Mouse (Mus musculus): ENCODE results near the gene Vps41. TPM values are rescaled to one million over a fixed set of nuclear protein-coding genes. Genes with fewer than 3 reads are reported as not detected.

Gene Vps41
- polyA plus RNA-seq, 1 experiment = 20.0 TPM

- no peak for TF ChIP-seq SRF (IDR thresholded peaks at IDR 0.05; ENCODE audit: control insufficient read depth, insufficient read length, low read depth)
- TF ChIP-seq USF1 (IDR thresholded peaks at IDR 0.05; ENCODE audit: low read depth) = no peak
Measured at GRCm38 (mm10) chr13:18730666-18731065, 13.6 kb downstream of the Vps41 start.

GRCm38 (mm10) chr13:18736590-18736989, 19.5 kb downstream of the Vps41 start:
- H3K79me2 ChIP-seq (ENCODE audit: control insufficient read depth, insufficient read depth) = no peaks in the 10 kb centered on the region
- no peaks in the 10 kb centered on the region for H3K36me3 ChIP-seq (ENCODE audit: control insufficient read depth, insufficient read depth)
- TF ChIP-seq MYOG (IDR thresholded peaks at IDR 0.05; ENCODE audit: control insufficient read depth in 1 of 3, insufficient read depth in 1 of 3, insufficient read length in 2 of 3, low read depth in 2 of 3) = no peak
- no peak for TF ChIP-seq TCF3 (IDR thresholded peaks at IDR 0.05; ENCODE audit: insufficient read length, low read depth)
- TF ChIP-seq MAX (IDR thresholded peaks at IDR 0.05; ENCODE audit: low read depth) = no peak
- no peak for TF ChIP-seq MYOD1 (IDR thresholded peaks at IDR 0.05; ENCODE audit: control insufficient read depth in 1 of 3, insufficient read length in 2 of 3, low read depth in 2 of 3)
- no peak for TF ChIP-seq REST (IDR thresholded peaks at IDR 0.05; ENCODE audit: insufficient read depth, insufficient read length)
- TF ChIP-seq TCF12 (IDR thresholded peaks at IDR 0.05; ENCODE audit: insufficient read depth, poor library complexity, severe bottlenecking) = no peak
- TF ChIP-seq SRF (IDR thresholded peaks at IDR 0.05; ENCODE audit: control insufficient read depth, insufficient read length, low read depth) = no peak
- TF ChIP-seq E2F4 (IDR thresholded peaks at IDR 0.05; ENCODE audit: insufficient read depth) = no peak
- no peak for TF ChIP-seq USF1 (IDR thresholded peaks at IDR 0.05; ENCODE audit: low read depth)
- TF ChIP-seq CEBPB (IDR thresholded peaks at IDR 0.05; ENCODE audit: insufficient read depth, poor library complexity, severe bottlenecking) = no peak
- no peak for TF ChIP-seq POLR2AphosphoS2 (IDR thresholded peaks at IDR 0.05; ENCODE audit: insufficient read length, low read depth)
- no peak overlapping the region for H3K4me3 ChIP-seq
- no peaks in the 10 kb centered on the region for H3K27me3 ChIP-seq (ENCODE audit: control insufficient read depth, insufficient read depth, insufficient read length)
- H3ac ChIP-seq (ENCODE audit: control insufficient read depth, insufficient read length) = no peak overlapping the region
- no peak overlapping the region for H3K4me2 ChIP-seq (ENCODE audit: low read depth)

More at GRCm38 (mm10) chr13:18730666-18731065, 13.6 kb downstream of the Vps41 start:
- Histone ChIP-seq H3ac (ENCODE audit: control insufficient read depth, insufficient read length) (no peak overlapping the region), H3K4me2 (ENCODE audit: low read depth) (no peak overlapping the region), H3K36me3 (ENCODE audit: control insufficient read depth, insufficient read depth) (no peaks in the 10 kb centered on the region), H3K79me2 (ENCODE audit: control insufficient read depth, insufficient read depth) (no peaks in the 10 kb centered on the region), H3K27me3 (ENCODE audit: control insufficient read depth, insufficient read depth, insufficient read length) (no peaks in the 10 kb centered on the region), H3K4me3 (no peak overlapping the region)

DNA sequence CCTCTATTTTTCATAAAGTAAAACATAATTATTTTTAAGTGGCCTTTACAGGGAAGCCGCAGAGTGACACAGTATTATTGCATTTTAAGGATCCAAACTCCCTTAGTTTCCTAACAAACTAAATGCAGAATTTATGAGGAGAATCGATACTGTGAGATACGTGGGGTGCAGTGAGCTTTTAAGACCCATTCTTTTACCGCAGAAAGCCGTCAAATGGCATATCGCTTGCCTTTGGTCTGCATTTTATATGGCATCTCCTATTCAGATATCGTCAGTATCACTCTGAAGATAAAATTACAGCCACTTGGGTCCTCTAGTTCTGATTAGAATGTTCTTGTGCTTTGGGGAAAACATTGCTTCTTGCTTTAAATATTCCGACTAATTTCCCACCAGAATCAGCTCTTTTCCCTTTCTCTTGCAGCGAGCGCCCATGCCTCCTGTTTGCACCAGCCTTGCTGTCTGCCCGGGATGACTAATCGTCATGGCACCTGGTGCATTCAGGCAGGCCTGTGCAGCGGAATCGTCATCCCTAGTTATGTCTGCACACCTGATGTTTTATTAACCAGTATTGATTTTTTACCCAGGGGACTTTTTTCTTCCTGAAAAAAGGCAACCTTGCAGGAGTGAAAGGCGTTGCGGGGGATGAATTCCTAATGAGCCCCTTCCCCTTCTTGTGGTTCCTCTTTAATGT, 26.6 kb downstream of the Vps41 start:
- Histone ChIP-seq H3K27me3 (ENCODE audit: control insufficient read depth, insufficient read depth, insufficient read length) (no peaks in the 10 kb centered on the region), H3K4me2 (ENCODE audit: low read depth) (no peak overlapping the region), H3ac (ENCODE audit: control insufficient read depth, insufficient read length) (no peak overlapping the region), H3K36me3 (ENCODE audit: control insufficient read depth, insufficient read depth) (peaks cover 4% of the 10 kb centered on the region), H3K4me3 (no peak overlapping the region), H3K79me2 (ENCODE audit: control insufficient read depth, insufficient read depth) (no peaks in the 10 kb centered on the region)
- TF ChIP-seq USF1 (IDR thresholded peaks at IDR 0.05; ENCODE audit: low read depth) = no peak
- no peak for TF ChIP-seq TCF3 (IDR thresholded peaks at IDR 0.05; ENCODE audit: insufficient read length, low read depth)
- no peak for TF ChIP-seq POLR2A (IDR thresholded peaks at IDR 0.05; ENCODE audit: insufficient read length, low read depth)
- no peak for TF ChIP-seq CEBPB (IDR thresholded peaks at IDR 0.05; ENCODE audit: insufficient read depth, poor library complexity, severe bottlenecking)
- TF ChIP-seq E2F4 (IDR thresholded peaks at IDR 0.05; ENCODE audit: insufficient read depth) = no peak
- no peak for TF ChIP-seq POLR2AphosphoS2 (IDR thresholded peaks at IDR 0.05; ENCODE audit: insufficient read length, low read depth)
- TF ChIP-seq REST (IDR thresholded peaks at IDR 0.05; ENCODE audit: insufficient read depth, insufficient read length) = no peak
- no peak for TF ChIP-seq SRF (IDR thresholded peaks at IDR 0.05; ENCODE audit: control insufficient read depth, insufficient read length, low read depth)
- no peak for TF ChIP-seq MAX (IDR thresholded peaks at IDR 0.05; ENCODE audit: low read depth)
- TF ChIP-seq MYOG (IDR thresholded peaks at IDR 0.05; ENCODE audit: control insufficient read depth in 1 of 3, insufficient read depth in 1 of 3, insufficient read length in 2 of 3, low read depth in 2 of 3) = no peak
- TF ChIP-seq MYOD1 (IDR thresholded peaks at IDR 0.05; ENCODE audit: control insufficient read depth in 1 of 3, insufficient read length in 2 of 3, low read depth in 2 of 3) = no peak
- no peak for TF ChIP-seq TCF12 (IDR thresholded peaks at IDR 0.05; ENCODE audit: insufficient read depth, poor library complexity, severe bottlenecking)

DNA sequence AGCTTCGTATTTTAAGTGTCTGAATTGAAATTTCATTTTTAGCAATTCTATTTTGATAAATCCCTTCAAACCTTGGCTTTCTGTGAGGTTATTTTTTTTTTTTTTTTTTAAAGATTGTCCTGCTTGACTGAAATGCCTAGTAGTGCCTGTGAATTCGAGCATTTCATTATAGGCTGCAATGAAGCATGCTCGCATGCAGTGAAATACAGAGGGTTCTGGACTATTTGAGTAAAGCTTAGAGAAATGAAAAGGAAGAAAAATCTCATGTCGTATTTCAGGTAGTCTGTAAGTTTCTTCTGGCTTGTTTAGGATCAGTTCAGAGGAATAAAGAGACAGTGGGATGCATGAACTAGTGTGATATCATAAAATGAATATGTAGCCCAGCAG, 27.2 kb downstream of the Vps41 start:
- Histone ChIP-seq H3K4me3 (no peak overlapping the region), H3ac (ENCODE audit: control insufficient read depth, insufficient read length) (no peak overlapping the region), H3K4me2 (ENCODE audit: low read depth) (no peak overlapping the region), H3K79me2 (ENCODE audit: control insufficient read depth, insufficient read depth) (no peaks in the 10 kb centered on the region), H3K36me3 (ENCODE audit: control insufficient read depth, insufficient read depth) (peaks cover 4% of the 10 kb centered on the region), H3K27me3 (ENCODE audit: control insufficient read depth, insufficient read depth, insufficient read length) (no peaks in the 10 kb centered on the region)
- TF ChIP-seq CEBPB (IDR thresholded peaks at IDR 0.05; ENCODE audit: insufficient read depth, poor library complexity, severe bottlenecking) (no peak), TCF12 (IDR thresholded peaks at IDR 0.05; ENCODE audit: insufficient read depth, poor library complexity, severe bottlenecking) (no peak), E2F4 (IDR thresholded peaks at IDR 0.05; ENCODE audit: insufficient read depth) (no peak), MYOD1 (IDR thresholded peaks at IDR 0.05; ENCODE audit: control insufficient read depth in 1 of 3, insufficient read length in 2 of 3, low read depth in 2 of 3) (no peak), MYOG (IDR thresholded peaks at IDR 0.05; ENCODE audit: control insufficient read depth in 1 of 3, insufficient read depth in 1 of 3, insufficient read length in 2 of 3, low read depth in 2 of 3) (no peak), USF1 (IDR thresholded peaks at IDR 0.05; ENCODE audit: low read depth) (no peak), POLR2A (IDR thresholded peaks at IDR 0.05; ENCODE audit: insufficient read length, low read depth) (no peak), MAX (IDR thresholded peaks at IDR 0.05; ENCODE audit: low read depth) (no peak), REST (IDR thresholded peaks at IDR 0.05; ENCODE audit: insufficient read depth, insufficient read length) (no peak)

GRCm38 (mm10) chr13:18757958-18758357, 40.9 kb downstream of the Vps41 start:
- TF ChIP-seq POLR2A (IDR thresholded peaks at IDR 0.05; ENCODE audit: insufficient read length, low read depth) = no peak
- TF ChIP-seq MYOD1 (IDR thresholded peaks at IDR 0.05; ENCODE audit: control insufficient read depth in 1 of 3, insufficient read length in 2 of 3, low read depth in 2 of 3) = no peak
- TF ChIP-seq SRF (IDR thresholded peaks at IDR 0.05; ENCODE audit: control insufficient read depth, insufficient read length, low read depth) = no peak
- no peak for TF ChIP-seq TCF3 (IDR thresholded peaks at IDR 0.05; ENCODE audit: insufficient read length, low read depth)
- no peak for TF ChIP-seq REST (IDR thresholded peaks at IDR 0.05; ENCODE audit: insufficient read depth, insufficient read length)
- TF ChIP-seq MYOG (IDR thresholded peaks at IDR 0.05; ENCODE audit: control insufficient read depth in 1 of 3, insufficient read depth in 1 of 3, insufficient read length in 2 of 3, low read depth in 2 of 3) = no peak
- TF ChIP-seq CEBPB (IDR thresholded peaks at IDR 0.05; ENCODE audit: insufficient read depth, poor library complexity, severe bottlenecking) = no peak
- TF ChIP-seq TCF12 (IDR thresholded peaks at IDR 0.05; ENCODE audit: insufficient read depth, poor library complexity, severe bottlenecking) = no peak
- TF ChIP-seq E2F4 (IDR thresholded peaks at IDR 0.05; ENCODE audit: insufficient read depth) = no peak
- TF ChIP-seq MAX (IDR thresholded peaks at IDR 0.05; ENCODE audit: low read depth) = no peak
- TF ChIP-seq POLR2AphosphoS2 (IDR thresholded peaks at IDR 0.05; ENCODE audit: insufficient read length, low read depth) = no peak
- no peak for TF ChIP-seq USF1 (IDR thresholded peaks at IDR 0.05; ENCODE audit: low read depth)
- Histone ChIP-seq H3K36me3 (ENCODE audit: control insufficient read depth, insufficient read depth) (no peaks in the 10 kb centered on the region), H3K79me2 (ENCODE audit: control insufficient read depth, insufficient read depth) (peaks cover 3% of the 10 kb centered on the region)

More at GRCm38 (mm10) chr13:18757958-18758357, 40.9 kb downstream of the Vps41 start:
- Histone ChIP-seq H3ac (ENCODE audit: control insufficient read depth, insufficient read length) (no peak overlapping the region), H3K27me3 (ENCODE audit: control insufficient read depth, insufficient read depth, insufficient read length) (no peaks in the 10 kb centered on the region), H3K4me3 (no peak overlapping the region), H3K4me2 (ENCODE audit: low read depth) (no peak overlapping the region)

Measured in myocyte (in vitro differentiated cells).